Mouse (Mus musculus) ES-E14 (cell line): ENCODE measurements around the gene Bad.

Experiments used
- CHD2 ChIP-seq: IDR thresholded peaks from 2 replicates; pipeline ENCODE4 v1.6.1; 2014; ENCODE audit warnings: mild to moderate bottlenecking, low read depth, low read length, inconsistent platforms
- HCFC1 ChIP-seq: IDR thresholded peaks from 2 replicates; pipeline ENCODE4 v1.6.1; 2012; ENCODE audit warnings: low read length, inconsistent platforms, borderline replicate concordance; ENCODE audit not compliant: insufficient read depth
- MAFK ChIP-seq: IDR thresholded peaks from 2 replicates; pipeline ENCODE4 v1.6.1; 2014; ENCODE audit warnings: mild to moderate bottlenecking, low read depth, low read length, inconsistent platforms; ENCODE audit not compliant: insufficient read depth
- ZC3H11A ChIP-seq: IDR thresholded peaks from 2 replicates; pipeline ENCODE4 v1.6.1; 2012; ENCODE audit warnings: low read depth, mild to moderate bottlenecking, inconsistent platforms, low read length, borderline replicate concordance
- ZNF384 ChIP-seq: IDR thresholded peaks from 2 replicates; pipeline ENCODE4 v1.6.1; 2012; ENCODE audit warnings: low read depth, low read length, inconsistent platforms

GRCm38 (mm10) chr19:6941372-6942248 lies at the start of gene Bad:
- TF ChIP-seq MAFK (no peak), HCFC1 (peak; percentile 81), ZNF384 (no peak), ZC3H11A (no peak), CHD2 (no peak)
